Mouse (Mus musculus) layer of hippocampus, postnatal 25 days (tissue): ENCODE measurements around the gene Cpt1c. TPM values are rescaled to one million over a fixed set of nuclear protein-coding genes. Genes with fewer than 3 reads are reported as not detected.
"Not testable (repeated sequence)": the region's sequence is repeated elsewhere in the genome, so short reads cannot be mapped to it uniquely, and the experiment has no call there.

Experiments
- DNase-seq, 2 experiments: peaks; one replicate each; pipeline ENCODE4 v3.0.0; 2022; ENCODE audit warnings: mixed read lengths in 2 of 2, low spot score in 1 of 2; ENCODE audit errors: extremely low spot score in 1 of 2
- total RNA-seq, 2 experiments: library from RNA; stranded (reverse); gene quantifications; 2 replicates each; pipeline ENCODE4 v1.2.3; 2021

The Cpt1c gene
- total RNA-seq, result 100 to 1,000 TPM; 117 to 128 TPM

- peak; percentile 76 to 84 for DNase-seq
These were observed at the start of gene Cpt1c for GRCm38 (mm10) chr7:44974383-44975116. TSS of gene Cpt1c (minus strand) at chr7:44974851.

DNA sequence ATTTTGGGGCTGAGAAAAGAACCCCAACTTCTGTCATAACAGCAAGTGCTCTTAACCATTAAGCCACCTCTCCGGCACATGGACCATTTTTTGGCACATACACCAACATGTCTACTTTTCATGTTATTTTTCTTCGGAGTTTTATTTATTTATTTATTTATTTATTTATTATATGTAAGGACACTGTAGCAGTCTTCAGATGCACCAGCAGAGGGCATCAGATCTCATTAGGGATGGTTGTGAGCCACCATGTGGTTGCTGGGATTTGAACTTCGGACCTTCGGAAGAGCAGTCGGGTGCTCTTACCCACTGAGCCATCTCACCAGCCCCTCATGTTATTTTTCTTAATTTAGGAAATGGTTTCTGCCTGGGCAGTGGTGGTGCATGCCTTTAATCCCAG lies 49.1 kb upstream of the Cpt1c start:
- not testable (repeated sequence) for DNase-seq

DNA sequence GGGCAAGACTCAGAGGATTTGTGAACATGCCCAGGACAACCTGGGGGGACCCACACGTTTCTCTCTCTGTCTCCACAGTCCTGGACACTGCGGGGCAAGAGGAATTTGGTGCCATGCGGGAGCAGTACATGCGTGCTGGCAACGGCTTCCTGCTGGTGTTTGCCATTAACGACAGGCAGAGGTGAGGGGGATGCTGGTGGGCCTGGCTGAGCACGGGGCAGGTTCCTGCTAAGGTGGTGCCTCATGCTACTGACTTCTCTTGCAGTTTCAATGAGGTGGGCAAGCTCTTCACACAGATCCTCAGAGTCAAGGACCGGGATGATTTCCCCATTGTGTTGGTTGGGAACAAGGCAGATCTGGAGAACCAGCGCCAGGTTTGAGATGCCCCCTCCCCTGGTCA lies 45.6 kb upstream of the Cpt1c start:
- no peak for DNase-seq

- DNase-seq, result no peak
These were observed 44.5 kb upstream of the Cpt1c start for GRCm38 (mm10) chr7:45019031-45019571.

DNA sequence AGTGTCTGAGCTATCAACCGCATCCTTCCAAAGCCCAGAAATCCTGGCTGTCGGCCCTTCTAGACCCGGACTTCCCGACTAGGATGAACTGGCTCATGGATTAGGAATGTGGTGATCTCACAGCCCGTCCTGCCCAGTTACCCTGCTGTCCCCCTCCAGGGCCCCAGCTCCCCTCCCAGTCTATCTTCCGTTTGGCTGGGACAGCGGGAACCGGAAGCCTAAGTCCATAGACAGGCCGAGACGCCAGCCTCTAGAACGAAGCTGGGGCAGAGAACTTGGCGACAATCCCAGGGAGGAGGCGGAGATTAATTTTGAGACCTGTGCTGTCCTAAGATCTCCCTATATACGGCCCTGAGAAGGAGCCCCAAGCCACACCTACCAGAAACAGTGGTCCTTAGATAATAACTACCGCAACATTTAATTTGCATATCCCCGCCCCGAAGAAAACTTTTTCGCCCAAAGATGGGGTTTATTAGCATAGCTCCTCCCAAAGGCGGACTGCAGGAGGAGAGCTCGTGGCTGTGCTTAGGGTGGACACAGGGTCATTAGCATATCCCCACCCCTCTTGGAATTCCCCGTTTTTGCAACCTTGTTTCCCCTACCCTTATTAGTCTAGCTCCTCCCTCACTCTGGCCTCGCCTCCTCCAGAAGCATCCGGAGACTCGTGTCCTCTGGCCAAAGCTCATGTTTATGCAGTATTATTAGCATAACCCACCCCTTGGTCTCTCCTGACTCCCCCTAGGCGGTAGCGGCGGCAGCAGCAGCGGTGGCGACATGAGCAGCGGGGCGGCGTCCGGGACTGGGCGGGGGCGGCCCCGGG lies 42.8 kb upstream of the Cpt1c start, which contains the start of gene Rras:
Gene Rras (plus strand): TSS at position 720 of the 820 bp plus-strand sequence.
- peak; percentile 51 to 56 for DNase-seq

GRCm38 (mm10) chr7:45016761-45017160 lies 42.1 kb upstream of the Cpt1c start:
- no peak for DNase-seq

GRCm38 (mm10) chr7:45015957-45016612 lies 41.4 kb upstream of the Cpt1c start, which contains the start of gene Scaf1:
TSS of gene Scaf1 (minus strand) at chr7:45016363.
- DNase-seq, result peak; percentile 93 to 95

- no peak for DNase-seq
These were observed 40.8 kb upstream of the Cpt1c start for GRCm38 (mm10) chr7:45015344-45015956.

DNA sequence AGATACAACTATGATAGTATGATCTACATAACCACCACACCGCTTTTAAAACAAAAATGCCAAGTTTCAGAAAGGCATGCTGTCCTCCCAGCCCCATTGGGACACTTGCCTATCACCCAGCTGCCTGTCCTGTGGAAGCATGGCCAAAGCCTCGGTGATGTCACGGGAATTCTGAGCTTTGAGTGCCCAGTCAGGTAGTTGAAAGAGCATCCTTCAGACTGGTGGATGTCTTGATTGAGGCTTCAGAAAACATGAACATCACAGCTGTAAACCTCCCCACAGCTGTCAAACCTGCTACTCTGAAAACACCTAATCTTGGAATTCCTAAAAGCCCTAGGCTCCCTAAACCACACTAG lies 39.4 kb upstream of the Cpt1c start:
- DNase-seq, result no peak

GRCm38 (mm10) chr7:45013366-45014095 lies 38.9 kb upstream of the Cpt1c start:
- no peak for DNase-seq

DNA sequence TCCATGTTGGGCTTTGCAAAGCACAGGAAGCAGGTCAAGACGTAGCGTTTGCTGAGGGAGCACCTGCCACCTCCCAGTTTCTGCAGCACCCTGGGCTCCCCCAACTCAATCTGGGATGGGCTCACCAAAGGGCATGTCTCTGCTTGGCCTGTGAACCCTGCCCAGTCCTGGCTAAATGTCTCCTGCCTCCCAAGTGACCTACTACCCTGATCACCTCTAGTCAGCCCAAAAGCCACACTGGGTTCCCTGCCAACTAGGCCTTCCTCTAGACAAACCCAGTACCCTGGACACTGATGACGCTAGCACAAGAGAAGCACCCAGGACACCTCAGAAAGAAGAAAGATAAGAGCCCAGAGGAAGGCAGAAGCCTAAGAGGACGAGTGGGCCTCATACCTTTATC lies 38.2 kb upstream of the Cpt1c start:
- no peak for DNase-seq

DNA sequence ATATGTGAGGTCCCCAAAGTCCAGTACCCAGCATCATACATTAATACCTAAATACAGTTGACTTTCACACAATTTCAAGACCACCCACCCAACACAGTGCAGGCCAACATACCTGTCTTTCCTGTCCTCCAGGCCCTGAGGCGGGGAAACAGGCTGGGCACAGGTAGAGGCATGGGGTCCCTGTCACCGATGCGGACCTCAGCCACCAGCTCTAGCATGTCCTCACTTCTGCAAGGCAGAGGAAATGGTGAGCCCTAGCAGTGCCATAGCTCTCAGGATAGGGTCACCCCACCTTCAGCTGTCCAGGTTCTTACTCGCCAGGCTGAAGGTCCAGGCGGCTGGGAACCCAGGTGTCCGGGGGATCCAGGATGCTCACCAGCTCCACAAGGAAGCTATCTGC lies 37.4 kb upstream of the Cpt1c start:
- no peak for DNase-seq

DNA sequence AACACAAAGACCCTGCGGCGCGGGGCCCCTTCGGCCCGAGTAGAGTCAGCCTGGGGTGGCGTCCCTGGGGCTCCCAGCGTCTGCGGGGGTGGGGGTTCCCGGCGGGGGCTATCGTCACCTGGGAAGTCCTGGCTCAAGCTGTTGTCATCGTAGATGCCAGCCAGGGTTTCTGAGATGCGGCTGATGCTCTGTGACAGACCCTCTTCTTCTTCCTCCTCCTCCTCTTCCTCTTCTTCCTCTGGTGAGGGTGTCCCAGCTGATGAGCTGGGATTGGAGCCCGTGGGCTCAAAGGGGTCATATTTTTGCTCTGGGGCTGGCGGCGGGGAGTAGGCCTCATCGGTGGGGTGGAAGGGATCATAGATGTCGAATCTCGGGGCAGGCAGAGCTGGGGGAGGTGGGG lies 33.8 kb upstream of the Cpt1c start:
- no peak for DNase-seq

DNA sequence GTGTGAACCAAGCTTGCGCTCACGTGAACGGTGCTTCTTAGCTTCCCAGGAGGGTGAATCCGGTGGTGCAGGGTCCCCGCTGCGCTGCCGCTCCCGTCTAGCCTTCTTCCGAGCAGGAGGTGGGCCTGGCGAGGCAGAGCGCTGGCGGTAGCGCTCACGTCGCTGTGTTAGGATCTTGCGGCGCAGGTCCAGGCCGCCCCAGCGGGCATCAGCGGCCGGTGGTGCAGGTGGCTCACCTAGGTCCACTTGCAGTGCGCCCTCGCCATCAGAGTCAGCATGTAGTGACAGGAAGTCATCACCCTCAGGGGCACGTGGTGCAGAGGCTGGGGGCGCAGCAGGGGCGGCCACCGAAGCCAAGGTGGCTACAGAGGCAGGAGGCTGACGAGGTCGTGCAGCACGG lies 33.2 kb upstream of the Cpt1c start:
- no peak for DNase-seq

DNA sequence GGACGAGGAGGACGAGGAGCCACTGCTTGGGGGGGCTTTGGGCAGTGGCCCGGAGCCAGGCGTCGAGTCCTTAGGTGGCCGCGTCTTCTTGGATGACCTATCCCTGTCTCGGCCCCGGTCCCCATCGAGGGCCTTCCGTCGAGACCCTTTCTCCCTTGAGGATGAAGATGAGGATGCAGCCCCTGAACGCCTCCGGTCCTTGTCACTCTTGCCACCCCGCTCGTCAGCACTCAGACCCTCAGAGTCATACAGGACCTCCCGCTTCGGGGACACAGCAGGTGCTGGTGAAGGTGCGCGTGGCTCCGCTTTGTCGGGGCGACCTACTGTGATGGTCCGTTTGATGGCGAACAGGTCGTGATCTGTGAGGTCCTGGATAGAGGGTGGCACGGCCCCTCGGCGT lies 32.5 kb upstream of the Cpt1c start:
- DNase-seq, result no peak

DNA sequence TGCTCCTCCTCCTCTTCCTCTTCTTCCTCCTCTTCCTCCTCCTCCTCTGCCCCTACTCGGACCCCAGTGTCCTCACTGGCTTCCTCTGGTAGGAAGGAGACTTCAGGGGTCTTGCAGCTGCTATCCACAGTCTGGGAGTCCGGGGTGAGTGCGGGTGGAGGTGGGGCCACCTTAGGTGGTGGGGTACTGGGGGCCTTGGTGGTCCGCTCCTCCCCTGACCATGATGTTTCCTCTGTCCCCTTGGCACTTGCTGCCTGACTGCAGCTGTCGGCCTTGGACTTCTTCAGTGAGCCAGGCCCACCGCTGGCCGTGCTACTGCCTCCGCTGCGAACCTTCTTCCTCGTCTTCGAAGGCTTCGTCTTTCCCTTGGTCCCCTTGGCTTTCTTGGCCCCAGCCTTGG lies 31.9 kb upstream of the Cpt1c start:
- DNase-seq, result no peak

GRCm38 (mm10) chr7:45005321-45005992 lies 30.8 kb upstream of the Cpt1c start:
- no peak for DNase-seq

GRCm38 (mm10) chr7:45004546-45004945 lies 29.9 kb upstream of the Cpt1c start:
- no peak for DNase-seq

GRCm38 (mm10) chr7:45002440-45002839 lies 27.8 kb upstream of the Cpt1c start:
- no peak for DNase-seq
